8 mouse cellular contexts compared by ENCODE assay signal in genomic region chr19:45079769-45080515, GRCm38 (mm10). TPM values are rescaled to one million over a fixed set of nuclear protein-coding genes. Genes with fewer than 3 reads are reported as not detected.
DNase-seq lines count a peak whose midpoint lies in the region; ATAC-seq and TF ChIP-seq lines count a peak whose summit lies in the region.

No protein-coding gene starts in this region.

- no peak for TF ChIP-seq POLR2A in ES-Bruce4 (IDR thresholded peaks at IDR 0.05; ENCODE audit: insufficient read depth, low read length)
- peak; percentile 77 for TF ChIP-seq POLR2A in embryonic fibroblast, embryonic 13.5 days (IDR thresholded peaks at IDR 0.05; ENCODE audit: low read depth, low read length)

- H3K4me1 ChIP-seq in ES-Bruce4 (ENCODE audit: control insufficient read depth, insufficient read depth, low read length): peaks cover 2% of the 10 kb centered on the region
- H3K4me1 ChIP-seq in embryonic fibroblast, embryonic 13.5 days (ENCODE audit: control insufficient read depth, insufficient read depth, low read length): peaks cover 3% of the 10 kb centered on the region
- H3K4me1 ChIP-seq in heart, postnatal 0 days (ENCODE audit: control insufficient read depth, insufficient read depth): peaks cover 25% of the 10 kb centered on the region
- H3K4me1 ChIP-seq in lung, embryonic 16.5 days (replicated peaks; ENCODE audit: control insufficient read depth, insufficient read depth, low read length): peaks cover 50% of the 10 kb centered on the region

- peaks cover 5% of the 10 kb centered on the region; the same call in 1 of the 2 replicates for H3K27me3 ChIP-seq in ES-Bruce4 (ENCODE audit: control insufficient read depth, insufficient read depth, low read length, poor library complexity, severe bottlenecking)
- peaks cover 46% of the 10 kb centered on the region for H3K27me3 ChIP-seq in heart, postnatal 0 days (ENCODE audit: control insufficient read depth, insufficient read depth, low read length)
- peaks cover 57% of the 10 kb centered on the region for H3K27me3 ChIP-seq in lung, embryonic 16.5 days (ENCODE audit: control insufficient read depth, insufficient read depth, low read depth, low read length)

- no peak overlapping the region for H3K27ac ChIP-seq in ES-Bruce4 (ENCODE audit: insufficient read depth, low read length)
- H3K27ac ChIP-seq in embryonic fibroblast, embryonic 13.5 days (ENCODE audit: insufficient read depth, low read length): peak overlapping the region; percentile 69
- H3K27ac ChIP-seq in heart, postnatal 0 days (ENCODE audit: low read depth): peak overlapping the region; percentile 44
- peak overlapping the region; percentile 18 for H3K27ac ChIP-seq in lung, embryonic 16.5 days (ENCODE audit: low read length)

- WGBS in heart, postnatal 0 days: 1% methylated on average over 45 of the region's 45 CpGs
- 1% methylated on average over 45 of the region's 45 CpGs for WGBS in lung, embryonic 16.5 days

- no peak for TF ChIP-seq EP300 in ES-Bruce4 (IDR thresholded peaks at IDR 0.05; ENCODE audit: insufficient read depth, low read depth, low read length)
- 0 out of 2 replicates have a peak, but pooled peaks have one; percentile 40 for TF ChIP-seq EP300 in heart, postnatal 0 days (IDR thresholded peaks at IDR 0.05; ENCODE audit: low read depth)

- peak; percentile 40 for ATAC-seq in heart, postnatal 0 days (ENCODE audit: insufficient read depth, low read depth)
- ATAC-seq in lung, embryonic 16.5 days (ENCODE audit: low read depth): peak; percentile 60

- peak overlapping the region; percentile 64 for H3K4me2 ChIP-seq in heart, postnatal 0 days (ENCODE audit: low read depth, low read length)
- H3K4me2 ChIP-seq in lung, embryonic 16.5 days (ENCODE audit: low read depth, low read length): peak overlapping the region; percentile 60

- peak overlapping the region; percentile 12 for H3K9ac ChIP-seq in ES-Bruce4 (ENCODE audit: low read depth, poor library complexity, severe bottlenecking)
- H3K9ac ChIP-seq in heart, postnatal 0 days (replicated peaks; ENCODE audit: low read depth, low read length): peak overlapping the region; percentile 18; the same call in 1 of the 2 replicates
- peak overlapping the region; percentile 42 for H3K9ac ChIP-seq in lung, embryonic 16.5 days (ENCODE audit: low read length)

- H3K9me3 ChIP-seq in ES-Bruce4 (replicated peaks; ENCODE audit: control insufficient read depth, insufficient read depth, low read length, poor library complexity, severe bottlenecking): no peaks in the 10 kb centered on the region
- H3K9me3 ChIP-seq in heart, postnatal 0 days (replicated peaks; ENCODE audit: control insufficient read depth, low read length): no peaks in the 10 kb centered on the region
- H3K9me3 ChIP-seq in lung, embryonic 16.5 days (ENCODE audit: control insufficient read depth, low read length): no peaks in the 10 kb centered on the region

- peak; percentile 64 to 83 for DNase-seq in adrenal gland, postnatal 36 days
- peak; percentile 53 for DNase-seq in heart, postnatal 0 days (ENCODE audit: low spot score)
- DNase-seq in kidney, postnatal 10 days: peak; percentile 82
- DNase-seq in right cerebral cortex, adult 18-20 months: peak; percentile 78
- DNase-seq in layer of hippocampus, adult 18-20 months (ENCODE audit: low spot score in 2 of 2): no peak

- peak overlapping the region; percentile 55 for H3K4me3 ChIP-seq in ES-Bruce4 (ENCODE audit: low read depth, low read length)
- peak overlapping the region; percentile 18; the same call in 1 of the 2 replicates for H3K4me3 ChIP-seq in embryonic fibroblast, embryonic 13.5 days (ENCODE audit: insufficient read depth, low read length)
- H3K4me3 ChIP-seq in heart, postnatal 0 days (ENCODE audit: low read depth, low read length): peak overlapping the region; percentile 35
- peak overlapping the region; percentile 36 for H3K4me3 ChIP-seq in lung, embryonic 16.5 days (ENCODE audit: low read length)

- no peak for TF ChIP-seq CTCF in ES-Bruce4 (IDR thresholded peaks at IDR 0.05; ENCODE audit: low read depth, low read length)
- no peak for TF ChIP-seq CTCF in embryonic fibroblast, embryonic 13.5 days (IDR thresholded peaks at IDR 0.05; ENCODE audit: borderline replicate concordance, insufficient read depth, low read length)
- TF ChIP-seq CTCF in heart, postnatal 0 days (IDR thresholded peaks at IDR 0.05; ENCODE audit: low read depth): no peak

- no peaks in the 10 kb centered on the region for H3K36me3 ChIP-seq in ES-Bruce4 (ENCODE audit: control insufficient read depth, insufficient read depth, low read length, poor library complexity, severe bottlenecking)
- H3K36me3 ChIP-seq in heart, postnatal 0 days (replicated peaks; ENCODE audit: control insufficient read depth, insufficient read depth, low read length): no peaks in the 10 kb centered on the region
- no peaks in the 10 kb centered on the region for H3K36me3 ChIP-seq in lung, embryonic 16.5 days (ENCODE audit: control insufficient read depth, insufficient read depth, low read length)

RNA-seq across cellular contexts. Expression of gene Kazald1, which starts 4.9 kb away (rescaled TPM):
- 0.67 and 0.85 TPM in 2 replicates for polyA plus RNA-seq in ES-Bruce4 (2011; ENCODE audit: insufficient read depth, insufficient read length, low read depth, missing spikeins)
- 1 to 10 TPM; 3.9 to 6.6 TPM for total RNA-seq in adrenal gland, postnatal 36 days (2021)
- polyA plus RNA-seq in embryonic fibroblast, embryonic 13.5 days (2011; ENCODE audit: insufficient read length, low read depth, missing spikeins): 7.3 and 7.8 TPM in 2 replicates
- 0.35 and 21.7 TPM in 2 replicates for total RNA-seq in heart, postnatal 0 days (2014; rRNA removed; ENCODE audit: low replicate concordance)
- polyA plus RNA-seq in heart, postnatal 0 days (2015; fragmentation: Nextera tagmentation; extraction: Ambion mirVana): 10.3 and 14.1 TPM in 2 replicates
- 6.8 and 9.8 TPM in 2 replicates for polyA plus RNA-seq in lung, embryonic 16.5 days (2015; fragmentation: Nextera tagmentation; extraction: Ambion mirVana)
- 1 to 10 TPM; 1.3 to 2.4 TPM for total RNA-seq in layer of hippocampus, adult 18-20 months (2021)

RNA-seq across cellular contexts. Expression of gene Sfxn3, which starts 32.6 kb away (rescaled TPM):
- polyA plus RNA-seq in ES-Bruce4 (2011; ENCODE audit: insufficient read depth, insufficient read length, low read depth, missing spikeins): 13.4 and 15.6 TPM in 2 replicates
- 10 to 100 TPM; 63.9 to 66.5 TPM for total RNA-seq in adrenal gland, postnatal 36 days (2021)
- 94.9 and 96.8 TPM in 2 replicates for polyA plus RNA-seq in embryonic fibroblast, embryonic 13.5 days (2011; ENCODE audit: insufficient read length, low read depth, missing spikeins)
- 12.8 and 16.2 TPM in 2 replicates for total RNA-seq in heart, postnatal 0 days (2014; rRNA removed; ENCODE audit: low replicate concordance)
- polyA plus RNA-seq in heart, postnatal 0 days (2015; fragmentation: Nextera tagmentation; extraction: Ambion mirVana): 11.3 and 12.4 TPM in 2 replicates
- polyA plus RNA-seq in lung, embryonic 16.5 days (2015; fragmentation: Nextera tagmentation; extraction: Ambion mirVana): 26.0 and 26.1 TPM in 2 replicates
- total RNA-seq in layer of hippocampus, adult 18-20 months (2021): 100 to 1,000 TPM in 1 of 2 experiments, 10 to 100 TPM in 1; 89.4 to 103 TPM

RNA-seq across cellular contexts. Expression of gene Pdzd7, which starts 34.4 kb away (rescaled TPM):
- 0.97 and 1.3 TPM in 2 replicates for polyA plus RNA-seq in ES-Bruce4 (2011; ENCODE audit: insufficient read depth, insufficient read length, low read depth, missing spikeins)
- total RNA-seq in adrenal gland, postnatal 36 days (2021): under 1 TPM; 0.13 to 0.23 TPM
- polyA plus RNA-seq in embryonic fibroblast, embryonic 13.5 days (2011; ENCODE audit: insufficient read length, low read depth, missing spikeins): 0.42 and 0.74 TPM in 2 replicates
- 0.65 TPM in 1 of 2 replicates, not detected in the other for total RNA-seq in heart, postnatal 0 days (2014; rRNA removed; ENCODE audit: low replicate concordance)
- 0.10 and 0.11 TPM in 2 replicates for polyA plus RNA-seq in heart, postnatal 0 days (2015; fragmentation: Nextera tagmentation; extraction: Ambion mirVana)
- polyA plus RNA-seq in lung, embryonic 16.5 days (2015; fragmentation: Nextera tagmentation; extraction: Ambion mirVana): 0.21 and 0.33 TPM in 2 replicates
- 1 to 10 TPM; 1.8 to 2.6 TPM for total RNA-seq in layer of hippocampus, adult 18-20 months (2021)

Comparison
In these comparisons a context has a peak if more than half of its experiments do, and no peak if none do; other contexts are left out.
1. DNase-seq: peak in adrenal gland, postnatal 36 days (2 of 2), heart, postnatal 0 days (single experiment), kidney, postnatal 10 days (single experiment) and right cerebral cortex, adult 18-20 months (single experiment); none in layer of hippocampus, adult 18-20 months (0 of 2).
2. Peak in every context shown above with its lines, with median percentiles within 50 percentile points of each other: H3K4me3 ChIP-seq and H3K9ac ChIP-seq.